Mouse (Mus musculus): ENCODE data around the gene Ttc37. TPM values are rescaled to one million over a fixed set of nuclear protein-coding genes. Genes with fewer than 3 reads are reported as not detected.

Ttc37 gene
- polyA plus RNA-seq, 1 experiment from 2014 or later: 15.7 TPM

Other genes starting within 250 kb of the Ttc37 start
- 27.5 and 33.4 TPM in 2 replicates for gene Rhobtb3, start 154.8 kb upstream of the Ttc37 start, polyA plus RNA-seq (2015; fragmentation: Nextera tagmentation; extraction: Ambion mirVana)
- 0.45 and 0.70 TPM in 2 replicates for gene Spata9, start 131.6 kb upstream of the Ttc37 start, polyA plus RNA-seq (2015; fragmentation: Nextera tagmentation; extraction: Ambion mirVana)
- gene Rfesd, start 80.0 kb upstream of the Ttc37 start, polyA plus RNA-seq (2015; fragmentation: Nextera tagmentation; extraction: Ambion mirVana): 20.3 and 22.4 TPM in 2 replicates
- gene Gpr150, start 41.7 kb upstream of the Ttc37 start, polyA plus RNA-seq (2015; fragmentation: Nextera tagmentation; extraction: Ambion mirVana): 0.09 and 0.10 TPM in 2 replicates
- gene Arsk, start 74 bp upstream of the Ttc37 start, polyA plus RNA-seq (2015; fragmentation: Nextera tagmentation; extraction: Ambion mirVana): 9.3 and 10.4 TPM in 2 replicates
- gene Fam81b, start 206.3 kb downstream of the Ttc37 start, polyA plus RNA-seq (2015; fragmentation: Nextera tagmentation; extraction: Ambion mirVana): not detected in 2 replicates